Mouse (Mus musculus): Measurements from ENCODE around the gene Trhde. TPM values are rescaled to one million over a fixed set of nuclear protein-coding genes. Genes with fewer than 3 reads are reported as not detected.

The Trhde gene
- under 1 TPM; 0.33 to 0.36 TPM for total RNA-seq (2021)
- long read RNA-seq, experiment 1, result 0 reads
- long read RNA-seq, experiment 2, result 0 reads

DNA sequence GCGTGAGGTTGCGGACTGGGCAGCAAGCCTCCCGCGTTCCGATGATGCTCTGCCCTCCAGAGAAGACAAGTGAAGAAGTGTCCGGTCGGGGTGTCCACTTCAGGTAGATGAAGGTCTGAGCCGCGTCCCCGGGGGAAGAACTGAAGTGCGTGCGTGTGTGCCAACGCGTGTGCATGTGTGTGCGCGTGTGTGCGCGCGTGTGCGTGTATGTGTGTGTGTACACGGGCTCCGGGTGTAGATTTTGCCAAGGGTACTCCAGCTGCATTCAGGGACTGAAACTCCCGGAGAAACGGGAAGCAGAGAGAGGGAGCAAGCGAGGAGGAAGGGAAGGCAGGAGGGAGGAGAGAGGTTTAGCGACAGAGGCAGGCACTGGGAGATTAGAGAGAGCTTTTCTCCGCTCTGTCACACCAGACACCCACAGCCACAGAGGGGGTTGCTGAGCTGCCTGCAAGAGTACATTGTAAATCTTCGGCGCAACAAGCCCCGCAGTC lies at the start of gene Trhde:
Trhde (minus strand) TSS at position 147 of the 491 bp plus-strand sequence.
- no peak for DNase-seq

DNA sequence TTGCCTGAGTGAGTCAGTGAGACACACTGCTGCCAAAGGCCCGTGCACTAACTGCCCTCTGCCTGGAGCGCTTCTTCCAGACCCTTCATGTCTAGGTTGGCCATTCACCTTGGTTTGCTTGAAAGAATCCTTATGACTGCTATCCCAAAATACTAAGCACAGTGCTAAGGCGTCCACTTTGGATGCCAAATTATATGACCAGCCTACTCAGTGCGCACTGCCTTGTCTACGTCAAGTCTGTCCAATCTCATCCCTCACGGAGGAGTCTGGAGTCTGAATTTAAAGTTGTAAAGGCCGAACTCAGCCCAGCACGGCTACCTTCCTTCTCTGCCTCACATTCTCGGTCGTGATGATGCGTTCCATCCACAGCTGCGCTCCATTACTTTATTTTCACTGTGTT lies 39.9 kb upstream of the Trhde start:
- DNase-seq, result no peak

DNA sequence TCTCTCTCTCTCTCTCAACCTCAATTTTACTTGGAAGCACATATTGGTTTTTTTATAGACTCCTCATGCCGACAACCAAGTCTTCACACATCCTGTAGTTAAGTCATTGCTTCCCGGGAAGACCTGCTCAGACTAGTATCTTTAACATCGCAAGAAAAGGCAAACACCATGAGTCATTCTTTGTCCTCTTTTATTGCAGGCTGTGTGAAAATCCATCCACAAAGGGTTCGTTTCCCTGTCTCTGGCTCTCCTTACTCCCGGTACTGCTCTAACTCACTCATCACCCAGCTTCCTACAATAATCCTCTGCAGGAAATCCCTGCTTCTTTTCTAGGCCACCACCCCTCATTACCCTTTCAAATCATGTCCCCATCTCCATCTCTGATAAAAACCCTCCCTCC lies 39.3 kb upstream of the Trhde start:
- DNase-seq, result no peak

GRCm38 (mm10) chr10:114831313-114831712 lies 29.2 kb upstream of the Trhde start:
- no peak for DNase-seq

DNA sequence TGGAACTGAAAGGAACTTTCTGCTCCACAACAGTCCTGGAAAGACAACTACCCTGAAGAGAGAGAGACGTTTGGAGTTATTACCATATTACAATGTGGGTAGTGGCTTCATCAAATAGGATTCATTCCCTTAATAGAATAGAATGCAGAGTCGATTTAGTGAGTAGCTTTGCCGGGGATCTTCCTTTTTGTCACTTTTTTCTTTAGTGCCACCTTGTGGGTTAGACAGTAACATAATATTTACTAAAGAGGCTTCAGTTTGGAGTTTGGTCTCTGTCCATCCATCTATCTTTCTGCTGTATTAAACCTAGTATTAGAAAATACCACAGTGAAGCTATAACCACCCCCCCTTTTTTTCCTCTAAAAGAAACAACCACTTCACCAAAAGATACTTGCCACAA lies 6.7 kb upstream of the Trhde start:
- no peak for DNase-seq

- no peak for DNase-seq
Measured at GRCm38 (mm10) chr10:114805884-114806283, 3.8 kb upstream of the Trhde start.

DNA sequence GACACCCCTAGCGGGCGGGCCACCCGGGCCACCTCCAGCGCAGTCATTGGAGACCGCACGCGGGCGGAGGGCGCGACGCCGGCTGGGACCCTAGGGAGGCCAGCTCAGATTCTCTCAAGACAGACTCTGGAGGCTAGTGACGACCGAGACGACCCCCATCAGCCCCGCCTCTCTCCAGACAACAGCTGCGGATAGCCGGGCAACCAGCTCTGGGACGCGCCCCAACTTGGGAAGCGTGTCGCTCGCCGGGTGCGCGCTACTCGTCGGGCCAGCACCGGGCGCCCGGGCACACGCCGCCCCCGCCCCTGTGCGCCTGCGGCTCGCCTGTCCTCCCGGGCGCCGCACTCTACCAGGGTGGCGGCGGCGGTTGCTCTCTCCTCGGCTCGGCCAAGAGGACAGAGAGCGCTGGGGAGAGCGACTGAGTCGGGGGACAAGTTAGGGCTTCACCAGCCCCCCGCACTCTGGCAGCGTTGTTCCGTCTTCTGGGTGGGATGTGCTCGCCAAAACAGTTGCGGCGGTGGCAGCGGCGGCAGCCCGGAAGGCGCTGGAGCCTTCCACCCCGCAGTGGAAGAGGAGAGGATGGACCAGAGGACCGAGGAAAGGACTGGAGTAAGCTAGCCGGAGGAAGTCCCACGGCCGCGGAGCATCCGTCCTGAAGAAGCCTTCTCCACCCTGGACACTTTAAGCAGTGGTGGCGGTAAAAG lies 498 bp downstream of the Trhde start:
- peak in 1 of 2 experiments; percentile 5 for DNase-seq

DNA sequence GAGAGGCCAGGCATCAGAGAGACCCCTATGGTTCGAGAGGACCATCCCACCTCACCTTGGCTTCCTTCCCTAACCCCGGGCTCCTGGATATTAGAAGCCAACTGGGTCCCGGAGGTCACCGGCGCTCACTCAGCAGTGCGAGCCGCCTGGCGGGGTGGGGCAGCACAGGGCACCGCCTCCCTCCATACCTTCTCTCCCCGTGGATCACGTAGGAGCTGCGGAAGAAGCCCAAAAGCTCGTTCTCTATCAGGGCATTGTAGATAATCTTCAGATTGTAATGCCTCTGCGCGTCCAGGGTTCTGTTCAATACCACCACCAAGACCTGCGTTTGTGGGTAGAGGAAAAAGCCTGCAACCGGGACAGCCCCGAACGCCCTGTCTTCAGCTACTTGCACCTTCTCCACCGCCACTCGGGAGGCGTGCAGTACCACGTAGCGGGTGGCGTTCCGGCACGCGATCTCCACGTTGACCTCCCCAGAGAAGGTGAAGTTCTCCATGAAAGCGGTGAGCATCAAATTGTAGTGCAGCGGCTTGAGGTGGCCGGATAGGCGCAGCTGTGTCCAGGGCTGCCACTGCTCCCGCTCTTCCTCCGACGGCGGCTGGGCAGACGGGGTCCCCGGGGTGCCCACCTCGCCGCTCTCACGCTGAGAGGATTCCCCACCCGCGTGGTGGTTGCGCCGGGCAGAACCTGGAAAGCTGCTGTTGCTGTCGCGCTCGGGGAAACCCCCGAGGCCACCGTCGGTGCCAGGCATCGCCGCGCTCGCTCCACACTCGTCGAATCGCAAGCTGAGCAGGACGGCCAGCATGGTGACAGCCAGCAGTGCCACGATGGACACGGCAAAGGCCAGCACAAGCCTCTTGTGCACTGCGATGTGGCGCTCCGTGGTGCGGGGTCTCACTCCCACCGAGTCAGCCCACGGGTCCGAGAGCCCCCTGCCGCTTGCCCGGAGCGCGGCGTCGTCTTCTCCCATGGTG lies 1.5 kb downstream of the Trhde start:
- no peak for DNase-seq

DNA sequence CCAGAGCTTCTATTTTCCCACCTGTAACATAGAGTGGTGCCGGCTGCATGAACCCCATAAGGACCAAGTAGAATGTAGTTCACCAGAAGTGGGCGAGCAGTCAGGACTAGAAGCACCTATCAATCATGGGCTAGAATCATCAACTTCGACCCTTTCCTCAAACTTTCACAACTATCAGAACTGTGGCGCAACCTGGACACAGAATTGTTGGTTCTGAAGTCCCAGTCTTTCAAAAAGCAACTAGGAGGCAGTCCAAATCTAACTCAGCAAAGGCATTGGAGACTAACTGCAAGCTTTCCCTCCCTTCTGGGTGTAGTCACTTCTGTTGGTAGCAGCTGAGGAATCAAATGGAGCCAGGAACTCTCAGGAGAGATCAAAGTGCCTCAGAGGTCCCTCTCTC lies 2.6 kb downstream of the Trhde start:
- DNase-seq, result no peak

DNA sequence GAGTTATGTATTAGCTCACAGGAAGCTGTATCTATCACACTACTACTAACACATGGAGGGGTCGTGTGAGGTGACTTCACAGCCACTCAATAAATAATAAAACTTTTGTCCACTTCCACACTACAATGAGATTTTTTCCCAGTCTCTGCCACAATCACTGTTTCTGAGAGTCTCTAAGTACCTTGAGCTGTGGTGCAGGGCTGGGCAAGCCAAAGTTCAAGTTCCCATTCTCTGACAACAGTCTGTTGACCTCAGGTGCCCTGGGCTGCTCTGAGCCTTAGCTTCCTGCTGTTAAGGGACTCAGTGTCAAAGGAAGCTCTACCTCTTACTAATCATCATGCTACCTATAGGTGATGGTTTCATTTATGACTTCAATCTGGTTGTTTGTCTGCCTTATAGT lies 3.3 kb downstream of the Trhde start:
- no peak for DNase-seq

DNA sequence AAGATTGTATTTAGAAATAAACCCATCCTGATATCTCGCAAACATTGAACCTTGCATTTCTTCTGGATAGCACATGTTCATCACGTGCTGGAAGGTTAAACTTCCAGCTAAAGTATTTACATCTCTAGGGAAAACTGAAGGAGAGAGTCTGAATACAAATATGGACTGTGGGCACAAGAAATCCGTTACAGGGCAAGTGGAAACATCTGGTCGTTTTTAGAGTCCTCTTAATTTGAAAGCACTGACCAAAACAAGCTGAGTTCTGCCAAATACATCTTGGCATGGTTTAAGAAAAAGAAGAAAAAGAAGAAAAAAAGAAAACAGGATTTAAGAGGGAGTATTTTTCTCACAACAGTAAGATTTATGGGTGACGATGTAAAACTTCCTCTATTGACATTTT lies 3.9 kb downstream of the Trhde start:
- no peak for DNase-seq

GRCm38 (mm10) chr10:114797664-114798063 lies 4.4 kb downstream of the Trhde start:
- DNase-seq, result no peak

DNA sequence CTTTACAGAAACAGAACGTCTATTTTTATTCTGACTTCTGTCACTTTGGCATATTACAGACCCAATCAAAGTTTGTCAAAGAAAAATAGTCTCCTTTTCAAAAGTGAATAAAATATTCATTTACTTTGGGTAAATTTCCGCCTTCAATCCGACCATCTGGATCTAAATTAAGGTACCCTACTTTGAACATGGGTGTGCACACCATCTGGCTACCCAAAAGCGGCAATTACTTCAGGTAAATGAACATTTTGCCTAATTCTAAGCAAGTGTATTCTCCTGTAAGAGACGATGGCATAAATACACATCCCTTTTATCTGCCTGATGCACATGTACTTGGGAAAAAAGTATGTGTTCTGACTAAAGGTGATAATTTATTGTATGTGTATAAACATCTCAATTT lies 5.2 kb downstream of the Trhde start:
- DNase-seq, result no peak

- no peak for DNase-seq
Measured at GRCm38 (mm10) chr10:114794214-114794613, 7.9 kb downstream of the Trhde start.

GRCm38 (mm10) chr10:114765914-114766313 lies 36.2 kb downstream of the Trhde start:
- DNase-seq, result no peak

GRCm38 (mm10) chr10:114762125-114762524 lies 40.0 kb downstream of the Trhde start:
- no peak for DNase-seq

GRCm38 (mm10) chr10:114759240-114759639 lies 42.9 kb downstream of the Trhde start:
- no peak for DNase-seq

DNA sequence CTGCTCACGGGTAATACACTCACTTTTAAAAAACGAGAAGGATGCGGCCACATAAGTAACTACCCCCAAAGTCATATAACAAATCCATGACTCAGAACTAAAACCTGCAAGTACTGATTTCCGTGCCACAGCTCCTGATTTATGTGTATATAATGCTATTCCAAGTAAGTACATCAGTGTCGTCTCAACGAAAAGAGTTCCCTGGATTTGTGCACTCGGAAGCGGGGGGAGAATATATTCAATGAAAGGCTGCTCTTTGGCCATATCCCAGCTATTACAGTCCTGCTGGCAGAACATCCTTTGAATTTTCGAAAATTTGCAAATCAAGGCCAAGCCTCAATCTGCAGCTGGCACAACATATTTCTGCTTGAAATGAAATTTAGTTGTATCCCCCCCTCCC lies 43.5 kb downstream of the Trhde start:
- no peak for DNase-seq

DNA sequence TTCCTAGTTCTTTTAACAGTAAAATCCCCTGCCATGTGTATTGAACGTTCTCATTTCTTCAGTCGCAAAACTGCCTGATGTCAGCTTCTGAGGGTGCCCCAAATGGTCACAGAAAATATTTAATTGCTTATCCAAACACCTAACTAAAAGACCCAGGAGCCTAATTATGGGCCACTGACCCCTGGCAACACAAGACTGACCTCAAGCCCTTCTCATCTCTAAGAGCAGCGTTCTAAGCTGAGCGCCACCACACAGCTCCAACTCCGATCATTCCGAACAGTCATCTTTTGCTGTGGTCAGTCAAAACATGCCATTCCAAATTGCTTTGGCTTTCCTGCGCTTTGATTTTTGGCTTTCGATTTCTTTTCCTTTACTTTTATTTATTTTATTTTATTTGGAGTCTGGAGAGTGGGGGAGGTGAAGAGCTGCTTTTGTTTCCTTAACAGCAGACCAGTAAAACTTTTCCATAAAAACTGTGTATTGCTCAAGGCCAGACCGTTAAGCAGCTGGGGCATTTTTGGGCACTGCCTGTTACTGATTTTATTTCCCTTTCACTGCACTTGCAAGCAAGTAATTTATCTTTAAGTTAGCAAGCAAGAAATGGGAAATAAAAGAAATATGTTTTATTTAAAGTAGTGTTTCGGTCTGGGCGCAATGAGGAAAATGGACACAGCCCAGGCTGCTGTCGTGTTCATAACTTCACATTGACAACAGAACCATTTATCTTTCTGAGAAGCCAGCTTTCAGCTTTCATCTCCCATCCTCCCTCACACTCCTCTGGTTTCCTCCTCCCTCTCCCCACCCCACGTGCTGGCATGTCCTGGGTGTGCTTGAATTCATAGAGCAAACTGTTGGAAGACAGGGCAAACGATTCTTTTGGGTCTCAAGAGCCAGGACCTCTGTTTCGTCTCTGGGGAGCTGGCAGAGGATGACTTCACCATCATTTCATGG lies 59.1 kb downstream of the Trhde start:
- no peak for DNase-seq

- DNase-seq, result peak in 1 of 2 experiments; percentile 2
Measured at GRCm38 (mm10) chr10:114739916-114740315, 62.2 kb downstream of the Trhde start.

DNA sequence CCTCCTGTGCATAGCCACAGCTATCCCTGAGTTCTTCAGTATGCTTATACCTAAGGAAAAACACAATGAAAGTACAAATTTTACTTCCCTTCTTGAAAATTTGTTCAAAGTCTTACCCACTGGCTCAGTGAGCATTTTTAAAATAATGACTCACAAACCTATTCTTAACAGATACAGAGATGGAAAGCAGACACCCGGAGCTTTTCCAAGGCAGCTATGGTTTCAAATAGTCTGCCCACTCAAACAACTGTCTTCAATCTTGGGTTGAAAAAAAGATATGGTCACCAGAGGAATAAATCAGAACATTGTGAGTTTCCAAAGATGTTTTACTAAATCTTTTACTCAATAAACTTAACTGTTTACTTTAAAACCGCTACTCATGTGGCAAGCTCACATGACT lies 64.5 kb downstream of the Trhde start:
- DNase-seq, result no peak

- DNase-seq, result no peak
Measured at GRCm38 (mm10) chr10:114736377-114736776, 65.7 kb downstream of the Trhde start.

All from adrenal gland, postnatal 36 days (tissue).